Comparison of ENCODE assay signal across 21 mouse cellular contexts in genomic region chr2:60893042-60893441, GRCm38 (mm10).
DNase-seq lines count a peak whose midpoint lies in the region; ATAC-seq and TF ChIP-seq lines count a peak whose summit lies in the region.
"Had no signal": no experiment of that assay in that cellular context is flagged by ENCODE, and none has a peak within 500 bp of the region (broad histone marks: within the 10 kb centered on the region; RNA-seq: fewer than 3 reads in every experiment).

No protein-coding gene starts in this region.

- no peak for TF ChIP-seq POLR2A in lung, adult 2 months (IDR thresholded peaks at IDR 0.05; ENCODE audit: borderline replicate concordance, extremely low read depth, low read depth, low read length)

- peak overlapping the region; percentile 64 for H3K27ac ChIP-seq in kidney, embryonic 15.5 days
- H3K27ac ChIP-seq in lung, postnatal 0 days (ENCODE audit: low read length): no peak overlapping the region
- H3K27ac ChIP-seq in neural tube, embryonic 14.5 days (ENCODE audit: low read depth, low read length): no peak overlapping the region
- H3K27ac ChIP-seq: embryonic facial prominence, embryonic 10.5 days; forebrain, embryonic 15.5 days; heart, embryonic 15.5 days; hindbrain, embryonic 15.5 days; limb, embryonic 13.5 days; liver, embryonic 15.5 days had no signal

- no peak for TF ChIP-seq EP300 in lung, postnatal 0 days (IDR thresholded peaks at IDR 0.05)

- H3K9me3 ChIP-seq in kidney, embryonic 15.5 days (replicated peaks): no peaks in the 10 kb centered on the region
- no peaks in the 10 kb centered on the region for H3K9me3 ChIP-seq in lung, postnatal 0 days (ENCODE audit: low read length)
- no peaks in the 10 kb centered on the region for H3K9me3 ChIP-seq in neural tube, embryonic 14.5 days (ENCODE audit: control insufficient read depth, low read length)
- H3K9me3 ChIP-seq: embryonic facial prominence, embryonic 10.5 days; forebrain, embryonic 15.5 days; heart, embryonic 15.5 days; hindbrain, embryonic 15.5 days; limb, embryonic 13.5 days; liver, embryonic 15.5 days had no signal

- H3K4me1 ChIP-seq in kidney, embryonic 15.5 days: peaks cover 15% of the 10 kb centered on the region
- H3K4me1 ChIP-seq in lung, postnatal 0 days (ENCODE audit: insufficient read depth, low read depth, low read length): peaks cover 2% of the 10 kb centered on the region; the same call in 1 of the 2 replicates
- peaks cover 6% of the 10 kb centered on the region for H3K4me1 ChIP-seq in lung, adult 2 months (ENCODE audit: control insufficient read depth, insufficient read depth, low read length)
- no peaks in the 10 kb centered on the region for H3K4me1 ChIP-seq in neural tube, embryonic 14.5 days (ENCODE audit: control insufficient read depth, insufficient read depth, low read length)
- H3K4me1 ChIP-seq: embryonic facial prominence, embryonic 10.5 days; forebrain, embryonic 15.5 days; hindbrain, embryonic 15.5 days; limb, embryonic 13.5 days had no signal

- 24% methylated on average over 1 of the region's 1 CpGs for WGBS in kidney, embryonic 15.5 days
- WGBS in lung, postnatal 0 days: 32% methylated on average over 1 of the region's 1 CpGs
- WGBS in lung, adult 2 months: 60% methylated on average over 1 of the region's 1 CpGs
- WGBS in neural tube, embryonic 14.5 days: 62% methylated on average over 1 of the region's 1 CpGs

- peak; percentile 78 for ATAC-seq in kidney, embryonic 15.5 days (replicated peaks; ENCODE audit: low FRiP score)
- ATAC-seq in lung, postnatal 0 days: 0 out of 2 replicates have a peak, but pooled peaks have one; percentile 32
- peak; percentile 70; the same call in 1 of the 2 replicates for ATAC-seq in neural tube, embryonic 14.5 days (ENCODE audit: low read depth)
- ATAC-seq: forebrain, embryonic 15.5 days had no signal

- no peak overlapping the region for H3K4me3 ChIP-seq in kidney, embryonic 15.5 days (replicated peaks)
- no peak overlapping the region for H3K4me3 ChIP-seq in lung, postnatal 0 days (ENCODE audit: low read depth, low read length)
- H3K4me3 ChIP-seq in lung, adult 2 months (replicated peaks; ENCODE audit: extremely low read depth, low read depth, low read length): no peak overlapping the region
- no peak overlapping the region for H3K4me3 ChIP-seq in neural tube, embryonic 14.5 days (ENCODE audit: low read depth, low read length)
- H3K4me3 ChIP-seq: embryonic facial prominence, embryonic 10.5 days; forebrain, embryonic 15.5 days; heart, embryonic 15.5 days; hindbrain, embryonic 15.5 days; limb, embryonic 13.5 days; liver, embryonic 15.5 days had no signal

- no peak overlapping the region for H3K9ac ChIP-seq in kidney, embryonic 15.5 days
- H3K9ac ChIP-seq in lung, postnatal 0 days (replicated peaks; ENCODE audit: low read depth): no peak overlapping the region
- H3K9ac ChIP-seq in neural tube, embryonic 14.5 days (replicated peaks; ENCODE audit: low read depth, low read length): no peak overlapping the region
- H3K9ac ChIP-seq: forebrain, embryonic 15.5 days; heart, embryonic 15.5 days; hindbrain, embryonic 15.5 days; limb, embryonic 13.5 days; liver, embryonic 15.5 days had no signal

- DNase-seq in adrenal gland, adult 2 months: peak; percentile 33
- no peak for DNase-seq in adrenal gland, adult 8-10 months
- no peak for DNase-seq in kidney, adult 11 months
- DNase-seq in lung, postnatal 0 days (ENCODE audit: low spot score): peak; percentile 65
- DNase-seq in lung, adult 2 months: no peak
- no peak for DNase-seq in urinary bladder, postnatal 36 days (ENCODE audit: low spot score in 2 of 2)
- DNase-seq: cerebellum, adult 11 months; cerebellum, adult 9-11 months; layer of hippocampus, adult 9-11 months; retina, postnatal 1 day; right cerebral cortex, postnatal 25 days; spleen, adult 18-20 months had no signal

- no peaks in the 10 kb centered on the region for H3K36me3 ChIP-seq in kidney, embryonic 15.5 days
- no peaks in the 10 kb centered on the region for H3K36me3 ChIP-seq in lung, postnatal 0 days (ENCODE audit: insufficient read depth, low read length)
- no peaks in the 10 kb centered on the region for H3K36me3 ChIP-seq in neural tube, embryonic 14.5 days (ENCODE audit: control insufficient read depth, insufficient read depth, low read length)
- H3K36me3 ChIP-seq: embryonic facial prominence, embryonic 10.5 days; forebrain, embryonic 15.5 days; heart, embryonic 15.5 days; hindbrain, embryonic 15.5 days; liver, embryonic 15.5 days had no signal

- TF ChIP-seq CTCF in lung, postnatal 0 days (IDR thresholded peaks at IDR 0.05): no peak
- no peak for TF ChIP-seq CTCF in lung, adult 2 months (IDR thresholded peaks at IDR 0.05; ENCODE audit: insufficient read depth, low read length)

- H3K4me2 ChIP-seq in kidney, embryonic 15.5 days: no peak overlapping the region
- no peak overlapping the region for H3K4me2 ChIP-seq in lung, postnatal 0 days (replicated peaks; ENCODE audit: low read depth, low read length)
- no peak overlapping the region for H3K4me2 ChIP-seq in neural tube, embryonic 14.5 days (ENCODE audit: low read depth, low read length)
- H3K4me2 ChIP-seq: forebrain, embryonic 15.5 days; heart, embryonic 15.5 days; hindbrain, embryonic 15.5 days; limb, embryonic 13.5 days; liver, embryonic 15.5 days; midbrain, embryonic 11.5 days had no signal

- H3K27me3 ChIP-seq in kidney, embryonic 15.5 days: no peaks in the 10 kb centered on the region
- H3K27me3 ChIP-seq in lung, postnatal 0 days (replicated peaks; ENCODE audit: insufficient read depth, low read length): no peaks in the 10 kb centered on the region
- no peaks in the 10 kb centered on the region for H3K27me3 ChIP-seq in neural tube, embryonic 14.5 days (ENCODE audit: control insufficient read depth, insufficient read depth, low read length)
- H3K27me3 ChIP-seq: forebrain, embryonic 15.5 days; heart, embryonic 15.5 days; hindbrain, embryonic 15.5 days; limb, embryonic 13.5 days; liver, embryonic 15.5 days had no signal

Comparison
In these comparisons a context has a peak if more than half of its experiments do, and no peak if none do; other contexts are left out.
1. DNase-seq: peak in adrenal gland, adult 2 months (single experiment) and lung, postnatal 0 days (single experiment); none in adrenal gland, adult 8-10 months (single experiment), kidney, adult 11 months (single experiment), lung, adult 2 months (single experiment) and urinary bladder, postnatal 36 days (0 of 2).
2. Peak in every context shown above with its lines, with median percentiles within 50 percentile points of each other: ATAC-seq.